Mouse (Mus musculus) hindbrain, postnatal 0 days (tissue): ENCODE measurements around the gene Gm45783. TPM values are rescaled to one million over a fixed set of nuclear protein-coding genes. Genes with fewer than 3 reads are reported as not detected.
"Not testable (repeated sequence)": the region's sequence is repeated elsewhere in the genome, so short reads cannot be mapped to it uniquely, and the experiment has no call there.

ENCODE experiments used
- ATAC-seq: fragments of 200-750 bp; cut with Nextera tagmentation; 2 replicates; pipeline ENCODE4 v1.8.0; 2017; ENCODE audit warnings: mild to moderate bottlenecking, moderate TSS enrichment, moderate library complexity
- DNase-seq: peaks from one replicate; pipeline ENCODE4 v3.0.0-alpha.2; 2015; ENCODE audit warnings: low spot score
- H3K27ac ChIP-seq: fragments of 300-500 bp; sonication (generic); 2 replicates; pipeline ENCODE4 v1.5.1; 2014; ENCODE audit warnings: mild to moderate bottlenecking
- H3K27me3 ChIP-seq: fragments of 300-500 bp; sonication (generic); 2 replicates; pipeline ENCODE4 v1.6.1; 2014; ENCODE audit warnings: low read length, mixed read lengths; ENCODE audit not compliant: insufficient read depth
- H3K36me3 ChIP-seq: fragments of 300-500 bp; sonication (generic); 2 replicates; pipeline ENCODE4 v1.6.1; 2014; ENCODE audit warnings: low read length, mixed read lengths; ENCODE audit not compliant: insufficient read depth
- H3K4me1 ChIP-seq: fragments of 300-500 bp; sonication (generic); 2 replicates; pipeline ENCODE4 v1.6.1; 2014; ENCODE audit warnings: antibody characterized with exemption, low read length, mixed read lengths; ENCODE audit not compliant: insufficient read depth
- H3K4me2 ChIP-seq: fragments of 300-500 bp; sonication (generic); 2 replicates; pipeline ENCODE4 v1.6.1; 2014; ENCODE audit warnings: low read depth, mild to moderate bottlenecking, low read length, moderate library complexity, mixed read lengths
- H3K4me3 ChIP-seq: fragments of 300-500 bp; sonication (generic); 2 replicates; pipeline ENCODE4 v1.5.1; 2014; ENCODE audit warnings: low read length
- H3K9ac ChIP-seq: fragments of 300-500 bp; sonication (generic); replicated peaks from 2 replicates; pipeline ENCODE4 v1.6.1; 2014; ENCODE audit warnings: mild to moderate bottlenecking, low read length, moderate library complexity, mixed read lengths
- H3K9me3 ChIP-seq: fragments of 300-500 bp; sonication (generic); 2 replicates; pipeline ENCODE4 v1.6.1; 2016; ENCODE audit warnings: low read length, mixed read lengths
- CTCF ChIP-seq: IDR thresholded peaks from 2 replicates; pipeline ENCODE4 v1.5.1; 2016; ENCODE audit warnings: antibody characterized with exemption, control low read depth, low read depth
- WGBS: fragments of 180-500 bp; shearing (Covaris S2); extraction: QIAGEN DNeasy Blood & Tissue Kit; methylation state at CpG from one replicate; pipeline ENCODE4 v1.1.7; 2014; 5-methylcytosine and 5-hydroxymethylcytosine counted together
- microRNA-seq, 2 experiments: library from miRNA; unstranded; fragments of <30 nt; microRNA quantifications; one replicate each; pipeline ENCODE4; 2016
- polyA plus RNA-seq: library from polyadenylated mRNA; unstranded; fragments of >200 nt; fragmentation: Nextera tagmentation; extraction: Ambion mirVana; gene quantifications from 2 replicates; pipeline ENCODE4 v1.2.1, GENCODE M21; 2015
- total RNA-seq: library from RNA; depleted of rRNA; stranded (reverse); fragments of >200 nt; gene quantifications from 2 replicates; pipeline ENCODE4 v1.2.3, GENCODE M21; 2014; rRNA removed

Gene Gm45783
- not detected in 2 replicates for total RNA-seq
- not detected in 2 replicates for polyA plus RNA-seq

DNA sequence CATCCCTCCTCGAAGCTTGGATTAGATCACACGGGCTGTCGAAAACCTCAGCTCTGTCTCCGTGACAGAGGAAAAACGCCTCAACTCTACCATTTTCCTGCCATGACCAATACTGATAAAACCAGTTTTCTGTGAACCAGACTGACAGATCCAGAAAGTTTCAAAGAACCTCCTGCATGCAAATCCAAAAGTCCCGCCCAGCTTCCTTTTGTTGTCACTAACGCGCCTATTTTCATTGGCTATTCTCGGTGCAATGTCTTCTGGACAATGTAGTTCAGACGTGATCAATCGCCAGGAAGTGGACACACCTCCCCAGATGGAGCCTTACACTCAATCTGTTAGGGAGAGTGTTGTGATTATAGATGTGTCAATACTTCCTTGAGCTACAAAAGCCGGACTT is at the start of gene Gm45783:
Gene Gm45783, minus strand, starts transcription at position 143 of the 400 bp plus-strand sequence.
- H3K27ac ChIP-seq, ATAC-seq, DNase-seq, H3K36me3 ChIP-seq, H3K9ac ChIP-seq, H3K4me1 ChIP-seq, H3K4me2 ChIP-seq, H3K27me3 ChIP-seq, H3K9me3 ChIP-seq, H3K4me3 ChIP-seq: not testable (repeated sequence)
- WGBS, result 51% methylated on average over 12 of the region's 12 CpGs

DNA sequence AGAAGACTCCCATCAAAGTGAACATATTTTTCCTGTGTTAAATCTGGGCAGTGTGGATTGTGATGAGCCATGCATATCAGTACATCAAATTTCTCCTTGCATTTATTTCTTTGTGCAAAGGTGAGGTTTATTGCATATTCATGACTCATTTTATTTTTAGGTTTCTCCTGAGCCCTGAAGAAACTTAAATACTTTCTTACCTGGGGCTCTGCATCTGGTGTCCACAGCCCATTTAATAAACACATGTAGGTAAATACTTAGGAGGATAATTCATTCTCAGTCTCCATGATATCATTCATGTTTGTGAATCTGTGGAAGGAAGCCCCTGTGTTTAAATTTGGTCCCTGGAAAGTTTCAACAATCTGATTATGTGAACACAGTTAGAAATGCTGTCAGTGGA is 25.2 kb upstream of the Gm45783 start, which contains the start of gene Vmn2r31:
Gene Vmn2r31, minus strand, starts transcription at position 101 of the 400 bp plus-strand sequence.
- H3K9ac ChIP-seq, H3K4me1 ChIP-seq, H3K27ac ChIP-seq, H3K4me2 ChIP-seq, H3K27me3 ChIP-seq, DNase-seq, H3K4me3 ChIP-seq, H3K36me3 ChIP-seq, ATAC-seq, H3K9me3 ChIP-seq: not testable (repeated sequence)

DNA sequence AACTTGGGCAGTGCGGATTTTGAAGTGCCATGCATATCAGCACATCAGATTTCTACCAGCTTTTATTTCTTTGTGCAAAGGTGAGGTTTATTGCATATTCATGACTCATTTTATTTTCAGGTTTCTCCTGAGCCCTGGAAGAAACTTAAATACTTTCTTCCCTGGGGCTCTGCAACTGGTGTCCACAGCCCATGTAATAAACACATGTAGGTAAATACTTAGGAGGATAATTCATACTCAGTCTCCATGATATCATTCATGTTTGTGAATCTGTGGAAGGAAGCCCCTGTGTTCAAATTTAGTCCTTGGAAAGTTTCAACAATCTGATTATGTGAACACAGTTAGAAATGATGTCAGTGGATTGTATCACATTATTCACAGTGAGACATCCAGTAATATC is 36.9 kb downstream of the Gm45783 start, which contains the start of gene Vmn2r30:
Gene Vmn2r30, minus strand, starts transcription at position 101 of the 400 bp plus-strand sequence.
- H3K4me1 ChIP-seq, ATAC-seq, H3K9ac ChIP-seq, H3K27ac ChIP-seq, H3K9me3 ChIP-seq, H3K4me2 ChIP-seq, DNase-seq, H3K36me3 ChIP-seq, H3K27me3 ChIP-seq, H3K4me3 ChIP-seq: not testable (repeated sequence)
- WGBS, result no CpG with 5 or more reads among the region's 1 CpGs

DNA sequence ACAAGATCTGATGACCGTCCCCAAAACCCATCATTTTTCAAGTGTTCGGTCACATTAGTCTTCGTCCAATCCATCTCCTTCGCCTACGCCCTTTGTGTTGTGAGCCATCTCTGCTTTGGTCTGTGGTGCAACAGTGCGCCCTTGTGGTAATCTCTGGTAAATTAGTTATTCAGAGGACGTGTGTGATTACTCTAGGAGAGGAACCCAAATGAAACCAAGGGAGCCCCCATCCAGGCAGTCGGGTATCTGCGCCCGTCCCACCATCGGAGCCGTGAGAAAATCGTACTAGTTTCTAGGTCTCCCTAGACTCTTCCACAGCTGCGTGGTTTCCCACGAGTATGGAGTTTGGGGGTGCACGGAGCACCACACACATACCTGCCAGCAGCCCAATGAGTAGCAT is 78.8 kb downstream of the Gm45783 start:
- no peak for ATAC-seq
- no peaks in the 10 kb centered on the region for H3K4me1 ChIP-seq
- peaks cover 38% of the 10 kb centered on the region for H3K36me3 ChIP-seq
- H3K9me3 ChIP-seq, result no peaks in the 10 kb centered on the region
- no peak overlapping the region for H3K27ac ChIP-seq
- peak; percentile 70 for DNase-seq
- 78% methylated on average over 16 of the region's 16 CpGs for WGBS
- no peak overlapping the region for H3K9ac ChIP-seq
- TF ChIP-seq CTCF, result peak; percentile 64
- H3K4me2 ChIP-seq, result no peak overlapping the region
- no peak overlapping the region for H3K4me3 ChIP-seq
- H3K27me3 ChIP-seq, result no peaks in the 10 kb centered on the region

Small RNA genes within 50 kb of the gene (microRNA-seq; reads per million reads assigned to microRNA genes)
- gene Mir5620, result 1.9 to 2.1 reads per million in 2 experiments

Other genes starting within 250 kb of the Gm45783 start
- 1.7 and 2.8 TPM in 2 replicates for gene Zfp773, start 237.8 kb downstream of the Gm45783 start, total RNA-seq
- gene Zfp773, start 237.8 kb downstream of the Gm45783 start, polyA plus RNA-seq, result 3.2 and 3.5 TPM in 2 replicates
- gene Zfp418, start 203.2 kb downstream of the Gm45783 start, total RNA-seq, result 2.8 and 5.1 TPM in 2 replicates
- gene Zfp418, start 203.2 kb downstream of the Gm45783 start, polyA plus RNA-seq, result 1.1 and 1.4 TPM in 2 replicates
- gene Zfp772, start 164.6 kb downstream of the Gm45783 start, total RNA-seq, result 6.7 and 7.9 TPM in 2 replicates
- gene Zfp772, start 164.6 kb downstream of the Gm45783 start, polyA plus RNA-seq, result 5.8 and 6.2 TPM in 2 replicates
- 1.3 and 2.3 TPM in 2 replicates for gene Vmn2r29, start 127.2 kb downstream of the Gm45783 start, total RNA-seq
- 0.55 and 0.93 TPM in 2 replicates for gene Vmn2r29, start 127.2 kb downstream of the Gm45783 start, polyA plus RNA-seq
- 2.6 and 8.5 TPM in 2 replicates for gene Gm45844, start 96.3 kb downstream of the Gm45783 start, total RNA-seq
- 10.1 and 13.6 TPM in 2 replicates for gene Gm45844, start 96.3 kb downstream of the Gm45783 start, polyA plus RNA-seq
- gene Clcn4, start 73.7 kb downstream of the Gm45783 start, total RNA-seq, result 155 and 166 TPM in 2 replicates
- gene Clcn4, start 73.7 kb downstream of the Gm45783 start, polyA plus RNA-seq, result 188 and 195 TPM in 2 replicates
- not detected in 2 replicates for gene Vmn2r30, start 37.0 kb downstream of the Gm45783 start, total RNA-seq
- not detected in 2 replicates for gene Vmn2r30, start 37.0 kb downstream of the Gm45783 start, polyA plus RNA-seq
- gene Vmn2r31, start 25.1 kb upstream of the Gm45783 start, total RNA-seq, result not detected in 2 replicates
- gene Vmn2r31, start 25.1 kb upstream of the Gm45783 start, polyA plus RNA-seq, result not detected in 2 replicates
- gene Vmn2r32, start 105.4 kb upstream of the Gm45783 start, total RNA-seq, result not detected in 2 replicates
- gene Vmn2r32, start 105.4 kb upstream of the Gm45783 start, polyA plus RNA-seq, result not detected in 2 replicates
- not detected in 2 replicates for gene Vmn2r33, start 192.2 kb upstream of the Gm45783 start, total RNA-seq
- not detected in 2 replicates for gene Vmn2r33, start 192.2 kb upstream of the Gm45783 start, polyA plus RNA-seq